Mouse (Mus musculus): ENCODE measurements around the gene Inpp4a. TPM values are rescaled to one million over a fixed set of nuclear protein-coding genes. Genes with fewer than 3 reads are reported as not detected.

The Inpp4a gene
- polyA plus RNA-seq, 1 experiment from 2014 or later = 19.5 TPM

GRCm38 (mm10) chr1:37428911-37429310 is 129.2 kb downstream of the Inpp4a start:
- Histone ChIP-seq H3K9ac (no peak overlapping the region), H3K4me2 (replicated peaks) (peak overlapping the region; percentile 74), H3K9me3 (peaks cover 4% of the 10 kb centered on the region; the same call in 1 of the 2 replicates), H3K27ac (no peak overlapping the region), H3K27me3 (no peaks in the 10 kb centered on the region), H3K4me3 (peak overlapping the region; percentile 91), H3K36me3 (peaks cover 48% of the 10 kb centered on the region), H3K4me1 (peaks cover 23% of the 10 kb centered on the region)
- WGBS = 73% methylated on average over 2 of the region's 2 CpGs
- ATAC-seq (ENCODE audit: insufficient number of reproducible peaks, insufficient read depth, low FRiP score, low TSS enrichment) = no peak

- H3K27ac ChIP-seq = peak within 1 kb of the TSS; percentile 55; the same call in 1 of the 2 replicates
- H3K9ac ChIP-seq = peak within 1 kb of the TSS; percentile 91
- peak within 1 kb of the TSS; percentile 91 for H3K4me3 ChIP-seq
- H3K27me3 ChIP-seq = no peaks in the 10 kb centered on the region
- H3K4me2 ChIP-seq (replicated peaks) = peak within 1 kb of the TSS; percentile 74
- H3K4me1 ChIP-seq = peaks cover 23% of the 10 kb centered on the region
- ATAC-seq (ENCODE audit: insufficient number of reproducible peaks, insufficient read depth, low FRiP score, low TSS enrichment) = peak; percentile 98
- 4% methylated on average over 57 of the region's 57 CpGs for WGBS
- H3K36me3 ChIP-seq = peaks cover 46% of the 10 kb centered on the region
- no peaks in the 10 kb centered on the region for H3K9me3 ChIP-seq
Observed at GRCm38 (mm10) chr1:37429366-37430296, 130.0 kb downstream of the Inpp4a start, which contains the start of the genes Coa5 and Unc50. TSS of gene Coa5 (minus strand) at chr1:37430103. TSS of gene Unc50 (plus strand) at chr1:37430139.

- no peak; the same call in 1 of the 2 replicates for ATAC-seq (ENCODE audit: insufficient number of reproducible peaks, insufficient read depth, low FRiP score, low TSS enrichment)
- H3K27me3 ChIP-seq = no peaks in the 10 kb centered on the region
- peak overlapping the region; percentile 47; the same call in 1 of the 2 replicates for H3K27ac ChIP-seq
- H3K4me2 ChIP-seq (replicated peaks) = peak overlapping the region; percentile 74
- H3K4me3 ChIP-seq = peak overlapping the region; percentile 91
- 2% methylated on average over 38 of the region's 40 CpGs for WGBS
- H3K9ac ChIP-seq = peak overlapping the region; percentile 91
- no peaks in the 10 kb centered on the region for H3K9me3 ChIP-seq
- H3K4me1 ChIP-seq = peaks cover 23% of the 10 kb centered on the region
- peaks cover 47% of the 10 kb centered on the region for H3K36me3 ChIP-seq
Observed at GRCm38 (mm10) chr1:37430297-37430840, 130.7 kb downstream of the Inpp4a start.

- peaks cover 10% of the 10 kb centered on the region for H3K4me1 ChIP-seq
- no peak overlapping the region for H3K4me3 ChIP-seq
- H3K27ac ChIP-seq = no peak overlapping the region
- no peak overlapping the region for H3K4me2 ChIP-seq (replicated peaks)
- WGBS = 92% methylated on average over 3 of the region's 3 CpGs
- peaks cover 72% of the 10 kb centered on the region for H3K36me3 ChIP-seq
- H3K9me3 ChIP-seq = no peaks in the 10 kb centered on the region
- ATAC-seq (ENCODE audit: insufficient number of reproducible peaks, insufficient read depth, low FRiP score, low TSS enrichment) = no peak
- H3K9ac ChIP-seq = no peak overlapping the region
- H3K27me3 ChIP-seq = no peaks in the 10 kb centered on the region
Observed at GRCm38 (mm10) chr1:37436419-37436818, 136.8 kb downstream of the Inpp4a start.

- WGBS = 92% methylated on average over 16 of the region's 16 CpGs
Observed at GRCm38 (mm10) chr1:37442848-37443835, 143.5 kb downstream of the Inpp4a start.

GRCm38 (mm10) chr1:37448361-37449095 is 148.9 kb downstream of the Inpp4a start:
- Histone ChIP-seq H3K4me1 (no peaks in the 10 kb centered on the region), H3K4me3 (no peak overlapping the region), H3K9me3 (no peaks in the 10 kb centered on the region), H3K4me2 (replicated peaks) (no peak overlapping the region), H3K36me3 (no peaks in the 10 kb centered on the region), H3K9ac (no peak overlapping the region), H3K27me3 (no peaks in the 10 kb centered on the region), H3K27ac (no peak overlapping the region)
- WGBS = 78% methylated on average over 10 of the region's 10 CpGs
- no peak for ATAC-seq (ENCODE audit: insufficient number of reproducible peaks, insufficient read depth, low FRiP score, low TSS enrichment)

More at GRCm38 (mm10) chr1:37442848-37443835, 143.5 kb downstream of the Inpp4a start:
- H3K4me2 ChIP-seq (replicated peaks) = no peak overlapping the region
- ATAC-seq (ENCODE audit: insufficient number of reproducible peaks, insufficient read depth, low FRiP score, low TSS enrichment) = no peak
- no peaks in the 10 kb centered on the region for H3K27me3 ChIP-seq
- no peak overlapping the region for H3K4me3 ChIP-seq
- no peak overlapping the region for H3K9ac ChIP-seq
- no peak overlapping the region for H3K27ac ChIP-seq
- H3K36me3 ChIP-seq = peaks cover 19% of the 10 kb centered on the region
- H3K4me1 ChIP-seq = no peaks in the 10 kb centered on the region
- H3K9me3 ChIP-seq = no peaks in the 10 kb centered on the region

- WGBS = 89% methylated on average over 8 of the region's 8 CpGs
- no peak for ATAC-seq (ENCODE audit: insufficient number of reproducible peaks, insufficient read depth, low FRiP score, low TSS enrichment)
- Histone ChIP-seq H3K9ac (no peak overlapping the region), H3K4me3 (no peak overlapping the region), H3K4me1 (no peaks in the 10 kb centered on the region), H3K27me3 (no peaks in the 10 kb centered on the region), H3K36me3 (no peaks in the 10 kb centered on the region), H3K27ac (no peak overlapping the region), H3K9me3 (no peaks in the 10 kb centered on the region), H3K4me2 (replicated peaks) (no peak overlapping the region)
Observed at GRCm38 (mm10) chr1:37451270-37451669, 151.6 kb downstream of the Inpp4a start.

GRCm38 (mm10) chr1:37457546-37457945 is 157.9 kb downstream of the Inpp4a start:
- Histone ChIP-seq H3K27me3 (no peaks in the 10 kb centered on the region), H3K27ac (no peak overlapping the region), H3K9me3 (no peaks in the 10 kb centered on the region), H3K4me2 (replicated peaks) (no peak overlapping the region), H3K4me1 (no peaks in the 10 kb centered on the region), H3K36me3 (no peaks in the 10 kb centered on the region), H3K4me3 (no peak overlapping the region), H3K9ac (no peak overlapping the region)
- WGBS = 81% methylated on average over 7 of the region's 7 CpGs
- ATAC-seq (ENCODE audit: insufficient number of reproducible peaks, insufficient read depth, low FRiP score, low TSS enrichment) = no peak
